Mouse (Mus musculus): ENCODE measurements around the gene Habp2.

DNA sequence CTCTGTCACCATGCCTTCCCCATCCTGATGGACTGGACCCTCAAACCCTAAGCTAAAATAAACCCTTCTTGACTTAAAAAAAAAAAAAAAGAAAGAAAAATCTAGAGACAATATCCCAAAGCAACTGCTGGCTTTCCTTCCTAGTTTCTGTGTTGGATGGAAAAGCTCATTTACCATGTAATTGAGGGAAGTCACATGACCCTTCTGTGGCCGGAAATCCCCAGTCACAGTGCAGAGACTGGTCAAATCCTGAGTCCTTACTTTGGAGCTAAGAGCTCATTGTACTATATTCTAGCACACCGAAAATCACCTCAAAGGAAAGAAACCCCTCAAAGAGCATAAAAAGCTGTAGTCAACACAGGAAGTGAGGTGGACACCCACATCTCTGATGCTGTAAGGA is 72.0 kb downstream of the Habp2 start:
- no peak for TF ChIP-seq EP300 (IDR thresholded peaks at IDR 0.05; ENCODE audit: low read depth)
- TF ChIP-seq CTCF (IDR thresholded peaks at IDR 0.05; ENCODE audit: low read depth): no peak
